Mouse (Mus musculus): ENCODE results near the gene Myo1c.

DNA sequence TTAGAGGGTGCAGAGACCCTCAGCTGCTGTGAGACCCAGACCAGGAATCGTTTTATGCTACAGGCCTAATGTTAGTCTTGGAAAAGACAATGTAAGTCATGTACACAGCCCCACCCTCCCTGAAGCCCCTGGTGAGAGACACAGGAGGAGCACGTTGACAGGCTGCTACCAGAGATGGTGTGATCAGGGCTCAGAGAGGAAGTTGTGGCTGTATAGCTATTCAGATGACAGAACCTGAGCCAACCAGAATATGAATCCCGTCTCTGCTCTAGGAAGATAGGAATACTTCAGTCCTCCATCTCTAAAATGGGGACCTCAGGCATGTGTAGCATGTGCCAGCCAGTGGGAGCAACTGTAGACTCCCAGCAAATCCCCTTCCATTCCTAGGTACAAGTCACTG lies 18.3 kb downstream of the Myo1c start:
- TF ChIP-seq GATA1 (IDR thresholded peaks at IDR 0.05; ENCODE audit: borderline replicate concordance, low read length) (no peak), FLI1 (IDR thresholded peaks at IDR 0.05; ENCODE audit: low read length) (no peak)

All from megakaryocyte, embryonic 14.5 days (primary cell).